Mouse (Mus musculus): ENCODE data around the gene Fbxl17.

The Fbxl17 gene

DNA sequence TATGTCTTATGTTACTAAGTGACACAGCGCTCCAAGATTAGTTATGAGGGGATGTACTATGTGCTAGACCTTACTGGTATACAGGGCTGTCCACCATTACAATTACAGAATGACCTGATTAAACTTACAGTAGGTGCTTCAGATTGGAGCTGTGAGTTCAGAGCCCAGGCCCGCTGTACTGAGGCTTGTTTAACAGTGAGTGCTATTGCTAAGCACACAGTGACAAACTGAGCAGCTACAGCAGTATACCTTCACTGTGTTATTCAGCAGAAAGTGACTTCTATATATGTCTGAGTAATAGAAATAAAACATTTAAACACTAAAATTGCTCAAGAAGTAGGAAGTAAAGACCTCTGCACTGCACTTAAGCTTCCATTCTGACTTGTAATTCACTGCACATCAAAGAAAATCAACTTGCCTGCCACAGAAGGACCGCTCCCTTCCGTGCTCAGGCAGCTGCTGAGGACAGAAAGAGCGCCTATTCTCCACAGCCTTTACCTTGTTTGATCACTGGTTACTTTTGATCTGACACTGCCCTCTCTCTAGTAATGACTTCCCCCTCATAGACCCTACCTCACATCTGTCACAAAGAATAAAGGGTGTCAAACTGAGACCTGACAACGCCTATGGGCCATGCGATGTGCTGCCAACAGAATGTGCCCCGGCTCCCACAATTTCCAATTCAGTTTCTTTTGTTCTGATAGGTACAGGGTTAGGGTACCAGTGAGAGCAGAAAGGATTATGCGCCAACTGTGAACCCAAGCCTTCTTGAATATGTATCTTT lies 39.9 kb downstream of the Fbxl17 start:
- no peak for DNase-seq

DNA sequence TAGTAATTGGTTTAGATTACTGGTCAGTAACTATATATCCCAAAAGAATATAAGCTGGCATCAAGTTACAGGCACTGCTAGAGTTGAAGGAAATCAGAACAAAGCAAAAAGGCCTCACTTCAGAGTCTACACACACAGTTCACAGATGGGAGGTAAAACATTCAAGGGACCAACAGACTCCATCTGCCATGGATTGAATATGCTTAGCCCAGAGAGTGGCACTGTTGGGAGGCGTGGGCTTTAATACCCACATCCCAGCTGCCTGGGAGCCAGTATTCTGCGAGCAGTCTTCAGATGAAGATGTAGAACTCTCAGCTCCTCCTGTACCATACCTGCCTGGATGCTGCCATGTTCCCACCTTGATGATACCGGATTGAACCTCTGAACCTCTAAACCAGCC lies 41.8 kb downstream of the Fbxl17 start:
- DNase-seq = no peak

DNA sequence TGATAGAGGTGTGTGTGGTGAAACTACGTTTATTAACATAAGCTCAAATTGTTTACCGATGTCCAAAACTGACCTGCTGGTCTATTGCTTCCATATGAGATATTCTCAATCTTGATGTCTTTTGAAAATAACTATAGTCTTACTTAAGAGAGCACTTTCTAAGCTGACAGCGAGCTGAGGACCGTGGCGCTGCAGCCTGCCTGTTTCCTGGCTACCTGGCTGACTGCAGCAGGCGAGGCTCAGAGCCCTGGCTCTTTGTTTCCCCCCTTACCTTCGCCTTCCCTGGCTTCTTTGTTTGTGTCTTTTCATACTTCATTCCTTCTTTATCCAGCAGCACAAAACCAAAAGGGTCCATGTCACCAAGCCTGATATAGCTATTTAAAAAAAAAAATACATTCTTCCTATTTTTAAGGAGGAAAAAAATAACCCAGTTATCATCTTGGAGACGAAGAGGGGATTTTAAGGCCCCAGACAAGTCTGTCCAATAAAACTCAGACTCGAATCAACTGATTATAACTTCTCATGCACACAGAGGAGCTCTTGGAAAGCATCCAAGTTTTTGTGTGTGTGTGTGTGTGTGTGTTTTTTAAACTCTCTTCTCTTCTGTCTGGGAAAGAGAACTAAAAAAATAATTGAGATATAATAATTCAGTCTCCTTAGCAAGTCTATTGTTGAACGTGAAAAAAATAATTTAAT lies 48.4 kb downstream of the Fbxl17 start:
- no peak for DNase-seq

DNA sequence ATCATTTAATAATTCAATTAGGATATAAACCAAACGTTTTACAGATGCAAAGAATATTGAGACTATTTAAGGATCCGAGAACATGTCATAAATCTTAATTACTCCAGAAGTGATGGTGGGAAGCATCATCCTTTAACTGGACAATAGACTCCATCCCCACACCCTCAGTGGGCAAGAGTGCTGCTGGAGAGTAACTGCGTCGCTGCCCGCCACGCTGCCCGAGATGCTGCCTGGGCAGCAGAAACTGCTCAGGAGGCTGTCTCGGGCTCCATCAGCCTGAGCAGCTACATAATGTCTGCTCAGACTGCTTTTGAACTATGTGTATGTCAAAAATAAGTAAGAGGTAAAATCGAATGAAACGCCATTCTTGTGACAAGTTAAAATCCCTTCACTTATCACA lies 52.1 kb downstream of the Fbxl17 start:
- no peak for DNase-seq

DNA sequence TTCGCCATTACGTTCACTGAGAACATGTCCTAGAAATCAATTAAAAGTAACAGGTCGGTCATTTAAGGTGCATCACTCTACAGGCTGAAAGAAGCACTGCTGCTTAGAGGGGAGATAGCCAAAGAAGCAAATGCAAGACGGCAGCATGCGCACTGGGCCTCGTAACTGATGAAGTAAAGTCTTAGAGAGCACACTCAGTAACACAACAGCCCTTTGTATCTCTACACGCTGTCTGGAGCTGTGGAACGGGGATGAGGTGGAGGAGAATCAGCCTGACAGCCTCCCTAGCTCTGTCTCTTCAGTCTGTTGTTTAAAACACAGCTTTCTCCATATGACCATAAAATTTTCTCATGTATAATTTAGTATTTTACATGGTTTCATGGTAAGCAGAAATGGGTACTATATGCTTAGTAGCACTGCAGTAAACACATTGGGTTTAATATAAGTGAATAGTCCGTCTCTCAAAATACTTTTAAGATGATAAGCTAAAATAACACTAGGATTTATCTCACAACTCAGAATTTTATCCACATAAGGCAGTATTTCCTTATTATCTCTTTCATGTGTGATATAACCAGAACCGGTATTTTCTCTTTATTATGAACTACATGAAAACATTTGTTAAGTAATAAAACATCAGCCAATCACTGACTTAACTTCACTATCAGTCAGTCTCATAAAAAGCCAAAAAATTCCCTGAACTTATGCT lies 52.7 kb downstream of the Fbxl17 start:
- no peak for DNase-seq

DNA sequence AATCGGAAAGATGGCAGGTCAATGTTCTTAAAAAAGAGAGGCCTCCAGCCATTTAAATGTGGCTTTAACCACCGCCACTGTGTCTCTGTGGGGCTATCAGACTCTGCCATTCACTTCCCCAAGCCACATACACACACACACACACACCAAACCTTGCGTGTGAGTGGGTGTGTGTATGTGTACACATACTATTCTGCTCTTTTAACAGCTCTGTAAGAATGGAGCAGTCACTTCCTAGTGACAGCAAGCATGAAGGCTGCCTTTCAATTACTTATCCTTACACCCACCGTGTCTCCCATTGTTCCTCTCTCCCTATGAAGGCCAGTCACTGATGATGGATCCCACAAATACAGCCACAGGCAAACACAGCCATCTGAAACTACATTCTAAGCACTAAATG lies 54.6 kb downstream of the Fbxl17 start:
- DNase-seq = no peak

DNA sequence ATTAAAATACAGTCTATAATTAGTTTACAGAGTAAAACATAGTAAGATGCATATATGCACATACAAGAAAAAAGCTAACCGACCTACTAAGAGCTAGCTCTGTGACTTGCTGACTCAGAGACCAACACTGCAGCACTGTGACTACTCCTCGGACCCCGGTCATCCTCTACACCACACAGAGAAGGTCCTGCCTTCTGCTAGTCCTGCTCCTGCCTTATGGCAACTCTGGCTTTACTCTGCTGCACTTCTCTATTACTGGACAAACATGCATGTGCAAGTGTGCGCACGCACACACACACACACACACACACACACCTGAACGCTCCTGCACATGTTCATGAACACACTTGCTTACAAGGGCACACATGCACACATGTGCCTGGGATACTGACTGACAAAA lies 62.4 kb downstream of the Fbxl17 start:
- DNase-seq = no peak

DNA sequence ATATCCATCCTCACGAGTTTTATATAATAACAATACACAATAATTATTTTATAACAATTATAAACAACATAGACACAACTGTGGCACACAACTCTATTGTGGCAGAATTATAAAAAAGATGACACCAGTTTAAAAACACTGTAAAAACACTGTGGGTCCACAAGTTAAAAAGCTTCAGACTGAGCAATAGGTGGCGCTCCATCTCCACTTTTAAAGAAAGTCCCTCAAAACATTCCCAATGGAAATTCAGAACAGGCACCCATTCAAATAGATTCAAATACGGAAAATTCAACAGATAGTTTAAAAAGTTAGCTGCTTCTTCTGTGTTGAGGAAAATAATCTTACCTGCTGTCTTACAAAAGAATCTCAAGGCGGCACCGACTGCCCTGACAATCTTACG lies 65.7 kb downstream of the Fbxl17 start:
- DNase-seq = no peak

DNA sequence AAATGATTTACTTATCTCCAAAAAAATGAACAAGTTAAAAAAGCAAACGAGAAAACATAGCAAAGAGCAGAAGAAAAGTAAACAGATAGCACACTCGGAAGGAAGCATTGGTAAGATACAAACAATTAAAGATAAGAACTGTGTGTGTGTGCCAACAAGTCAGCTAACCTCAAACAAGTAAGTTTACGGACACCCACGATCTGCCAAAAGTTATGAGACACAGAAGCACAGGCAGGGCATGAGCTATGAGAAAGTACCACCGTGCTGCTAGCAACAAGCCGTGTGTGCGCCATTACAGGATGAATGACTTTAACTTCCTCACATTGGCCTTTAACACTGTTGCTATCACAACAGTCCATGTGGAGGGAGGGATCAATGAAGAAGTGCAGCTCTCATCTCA lies 68.2 kb downstream of the Fbxl17 start:
- DNase-seq = no peak

DNA sequence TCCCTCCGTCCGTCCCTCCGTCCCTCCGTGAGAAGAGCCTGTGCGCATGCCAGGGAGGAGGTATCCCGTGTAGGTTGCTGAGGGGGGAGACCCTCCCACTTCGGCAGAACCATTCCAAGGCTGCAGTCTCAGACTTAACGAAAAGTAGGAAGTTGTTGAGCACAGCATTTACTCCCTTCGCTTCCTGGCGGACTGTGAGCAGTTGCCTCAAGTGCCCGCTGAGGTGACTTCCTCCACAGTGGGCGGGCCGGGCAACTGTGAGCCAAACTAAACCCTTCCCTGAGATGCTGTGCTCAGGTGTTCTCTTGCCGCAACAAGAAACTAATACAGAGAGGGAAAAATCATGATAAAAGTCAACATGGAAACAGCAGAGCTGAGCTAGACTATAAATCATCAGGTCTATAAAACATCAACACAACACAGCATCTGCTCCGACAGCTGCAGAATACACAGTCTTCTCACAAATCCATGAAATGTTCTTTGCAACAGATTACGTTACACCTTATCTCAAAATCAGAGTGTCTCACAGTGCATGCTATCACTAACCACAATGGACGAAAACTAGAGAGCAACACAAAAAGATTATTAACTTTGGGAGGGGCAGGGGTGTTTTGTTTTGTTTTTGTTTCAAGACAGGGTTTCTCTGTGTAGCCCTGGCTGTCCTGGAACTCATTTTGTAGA lies 69.3 kb downstream of the Fbxl17 start:
- no peak for DNase-seq

DNA sequence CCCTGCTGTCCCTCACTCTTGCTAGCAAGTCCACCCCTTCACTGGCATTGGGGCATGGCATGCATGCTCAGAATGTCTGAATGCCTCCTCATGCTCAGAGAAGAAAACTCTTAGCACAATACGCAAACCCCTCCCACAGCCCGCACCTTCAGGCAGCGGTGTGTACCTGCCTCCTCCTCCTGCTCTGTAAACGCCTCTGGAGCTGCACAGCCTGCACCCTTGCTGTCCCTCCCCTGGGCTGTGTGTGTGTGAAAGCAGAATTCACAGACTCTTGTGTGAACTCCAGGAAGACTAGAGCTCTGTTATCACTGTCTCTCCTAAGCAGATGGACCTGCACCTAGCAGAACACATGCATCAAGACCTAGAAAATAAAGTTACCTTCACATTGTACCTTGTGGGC lies 76.0 kb downstream of the Fbxl17 start:
- DNase-seq = no peak

DNA sequence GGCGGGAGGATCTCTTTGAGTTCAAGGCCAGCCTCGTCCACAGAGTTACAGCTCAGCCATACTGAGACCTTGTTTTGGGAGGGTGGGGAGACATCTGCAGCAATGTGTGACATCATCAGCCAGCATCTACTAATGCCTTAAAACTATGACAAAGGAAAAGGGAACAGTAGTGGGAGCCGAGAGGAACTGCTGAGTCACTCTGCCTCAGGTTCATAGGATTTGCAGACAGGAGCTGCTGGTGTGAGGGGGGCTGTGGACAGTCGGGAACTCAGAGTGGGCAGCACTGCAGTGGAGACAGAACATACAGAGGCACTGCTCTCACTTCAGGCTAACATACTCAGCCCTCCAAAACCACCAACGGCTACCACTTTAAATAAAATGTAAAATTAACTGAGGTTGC lies 77.1 kb downstream of the Fbxl17 start:
- DNase-seq = no peak

DNA sequence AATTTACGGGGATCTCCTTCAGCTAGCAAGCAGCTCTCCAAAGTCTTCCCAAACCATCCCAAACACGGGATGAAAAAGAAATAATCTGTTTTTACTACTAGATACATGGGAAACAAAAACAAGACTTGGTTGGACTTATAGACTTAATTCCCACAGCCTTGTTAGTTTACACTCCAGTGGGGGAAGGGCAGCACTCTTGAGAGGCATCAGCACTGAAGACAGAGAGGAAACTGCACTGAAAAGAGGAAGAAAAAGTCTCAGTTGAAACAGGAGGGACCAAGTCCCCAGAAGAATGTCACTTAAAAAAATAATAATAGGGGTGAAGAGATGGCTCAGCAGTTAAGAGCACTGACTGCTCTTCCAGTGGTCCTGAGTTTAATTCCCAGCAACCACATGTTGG lies 78.0 kb downstream of the Fbxl17 start:
- no peak for DNase-seq

DNA sequence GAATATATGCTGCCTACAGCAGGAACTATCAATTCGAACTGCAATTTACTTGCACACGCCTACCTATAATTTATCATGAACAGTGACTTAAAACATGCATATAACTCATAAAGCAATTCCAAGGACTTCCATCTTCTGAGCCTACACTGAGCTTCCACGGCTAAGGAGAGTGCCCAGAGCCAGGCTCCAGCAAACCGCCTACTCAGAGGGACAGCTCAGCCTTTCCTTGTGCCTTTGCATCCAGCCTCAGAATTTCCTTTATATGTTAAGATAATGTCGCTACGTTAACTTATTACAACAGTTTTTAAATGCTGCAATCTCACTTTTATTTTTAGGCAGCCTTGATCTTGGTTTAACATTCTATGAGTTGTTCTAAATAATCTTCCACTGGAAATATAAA lies 80.3 kb downstream of the Fbxl17 start:
- DNase-seq = no peak

DNA sequence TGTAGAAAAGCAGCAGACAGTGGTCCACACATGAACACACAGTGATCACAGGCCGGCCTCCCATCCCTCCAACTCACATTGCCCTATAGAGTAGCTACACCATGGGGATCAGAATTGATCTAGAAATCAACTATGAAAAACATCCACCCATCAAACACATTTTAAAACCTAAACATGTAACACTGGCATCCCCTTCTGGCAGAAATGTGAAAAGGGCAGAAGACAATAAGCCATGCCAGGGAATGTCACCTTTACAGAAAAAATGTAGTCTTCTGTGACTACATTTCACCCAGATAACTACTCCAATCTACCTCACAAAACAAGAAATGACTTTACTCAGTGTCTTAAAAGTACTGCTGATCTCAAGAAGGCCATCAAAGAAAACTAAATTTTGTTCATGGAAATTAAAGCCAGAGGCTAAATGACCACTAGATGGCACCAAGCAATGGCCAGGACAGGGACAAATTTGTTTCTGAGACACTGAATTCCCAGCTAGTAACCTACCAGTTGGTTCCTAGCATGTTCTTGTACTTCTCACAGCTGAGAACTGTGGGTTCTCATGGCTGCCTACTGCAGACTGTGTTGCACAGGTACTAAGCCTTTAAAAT lies 85.7 kb downstream of the Fbxl17 start:
- DNase-seq = no peak

DNA sequence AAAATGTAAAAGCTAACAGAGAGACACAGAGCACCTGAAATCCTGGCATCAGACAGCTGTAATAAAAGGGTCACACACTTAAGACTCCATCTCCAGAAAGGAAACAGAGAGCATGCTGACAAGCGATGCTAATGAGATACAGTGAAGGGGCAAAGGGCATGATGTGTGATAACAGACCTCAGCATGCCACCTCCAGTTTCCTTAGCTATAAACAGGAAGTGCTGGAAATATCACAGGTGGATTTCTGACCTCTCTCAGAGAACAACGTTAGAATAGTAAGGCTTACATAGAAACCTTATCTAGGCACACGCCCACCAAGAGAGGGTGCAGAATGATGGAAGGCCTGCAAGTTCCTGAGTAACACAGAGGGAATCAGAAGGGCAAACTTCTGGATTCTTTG lies 88.3 kb downstream of the Fbxl17 start:
- no peak for DNase-seq

DNA sequence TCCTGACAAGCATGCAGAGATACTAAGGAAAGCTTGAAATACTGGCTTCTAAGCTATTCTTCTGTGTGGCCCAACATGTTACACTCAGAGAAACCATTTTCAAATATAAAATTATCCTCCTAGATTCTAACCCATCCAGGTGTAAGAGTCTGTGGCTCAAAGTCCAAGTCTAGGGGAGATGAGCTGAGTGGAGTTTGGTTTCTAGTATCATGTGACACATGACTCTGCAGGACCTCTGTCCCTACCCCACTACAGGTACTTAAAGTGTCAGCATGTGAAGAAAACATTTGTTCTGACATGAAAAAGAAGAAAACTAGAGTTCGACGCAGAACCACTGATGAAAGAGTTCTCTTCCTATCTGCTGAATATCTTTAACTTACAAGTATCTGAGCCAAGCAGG lies 89.7 kb downstream of the Fbxl17 start:
- DNase-seq = no peak

DNA sequence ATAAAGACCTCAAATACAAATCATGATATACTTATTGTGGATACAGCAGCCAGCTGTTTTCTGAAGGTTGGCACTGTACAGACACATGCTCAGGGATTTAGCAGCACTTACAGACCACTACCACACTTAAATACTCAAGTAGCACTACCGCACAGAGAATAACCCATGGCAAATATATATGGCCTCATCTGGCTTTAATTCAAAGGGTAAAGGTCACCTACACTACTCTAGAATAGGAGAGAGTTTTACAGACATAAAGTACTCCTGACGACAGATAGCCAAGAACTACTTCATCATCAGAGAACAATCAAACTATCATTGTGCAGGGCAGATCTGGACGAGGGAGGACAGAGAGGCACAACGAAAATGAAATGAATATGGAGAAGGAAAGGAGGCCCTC lies 93.9 kb downstream of the Fbxl17 start:
- DNase-seq = no peak

DNA sequence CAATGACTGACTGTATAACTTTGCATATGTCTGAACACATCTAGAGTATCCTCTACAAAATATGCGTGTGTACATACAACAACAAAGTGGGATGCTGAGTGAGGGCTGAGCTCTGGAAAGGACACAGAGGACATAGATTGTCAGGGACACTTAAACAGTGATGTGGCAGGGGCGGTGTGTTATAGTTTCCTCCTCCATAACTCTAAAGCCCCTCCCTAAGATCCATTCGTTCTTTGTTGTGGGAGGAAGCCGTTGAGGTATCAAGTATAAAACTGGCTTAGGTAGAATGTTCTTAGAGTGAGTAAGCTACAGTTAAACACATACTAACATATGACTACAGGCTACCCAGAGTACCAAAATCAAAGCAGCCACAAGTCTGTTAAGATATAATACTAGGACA lies 94.3 kb downstream of the Fbxl17 start:
- DNase-seq = no peak

DNA sequence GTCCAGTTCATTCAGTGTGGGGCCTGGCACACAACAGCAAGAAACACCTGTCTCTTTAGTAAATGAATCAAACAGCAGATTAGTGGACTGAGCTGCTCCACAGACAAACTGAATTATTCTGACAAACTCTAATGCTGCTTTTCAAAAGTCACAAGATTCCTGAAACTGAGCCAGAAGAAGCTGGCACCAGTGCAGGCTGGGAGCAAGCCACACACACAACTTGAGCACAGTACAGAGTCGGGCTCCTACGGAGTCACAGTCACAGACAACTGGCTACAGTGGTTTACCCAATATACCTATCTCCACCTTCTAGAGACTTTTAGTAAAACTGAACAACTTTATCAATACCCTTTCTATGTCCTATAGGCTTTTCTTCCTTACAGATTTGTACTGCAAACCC lies 94.8 kb downstream of the Fbxl17 start:
- DNase-seq = no peak

DNA sequence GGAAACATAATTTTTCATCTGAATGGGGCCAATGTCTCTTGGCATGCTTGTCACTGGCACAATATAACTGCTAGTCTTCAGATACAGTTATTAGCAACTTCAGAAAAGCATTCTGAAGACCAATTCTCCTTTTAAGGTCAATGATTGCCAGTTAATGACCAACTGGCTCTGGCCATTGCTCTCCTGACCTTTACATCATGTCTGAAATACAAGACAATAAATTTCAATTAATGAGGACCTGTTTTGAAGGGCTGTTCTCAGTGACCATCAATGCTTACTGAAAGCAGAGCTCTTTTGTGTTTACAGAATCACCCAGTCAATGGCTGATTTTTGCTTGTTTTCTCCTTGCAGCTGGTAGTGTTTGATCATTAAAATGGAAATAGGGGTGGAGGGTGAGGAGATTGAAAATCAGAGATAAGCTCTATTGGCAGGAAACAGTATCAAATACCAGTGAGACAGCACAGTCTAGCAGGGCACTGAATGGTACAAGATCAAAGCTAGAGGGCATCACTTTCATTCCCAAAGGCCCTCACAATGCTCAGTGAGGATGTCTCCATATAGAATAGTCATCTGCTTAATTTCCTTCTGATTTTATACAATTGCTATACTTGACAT lies 95.9 kb downstream of the Fbxl17 start:
- no peak for DNase-seq
